Mouse (Mus musculus) ZHBTc4 (cell line): ENCODE data around the gene Pccb.

Experiments used
- DNase-seq: peaks from one replicate; pipeline ENCODE4 v3.0.0-alpha.2; 2011; ENCODE audit warnings: low read depth, low spot score

The Pccb gene

GRCm38 (mm10) chr9:101034448-101035098 lies at the start of gene Pccb:
Gene Pccb (minus strand): TSS chr9:101034898.
- DNase-seq = peak; percentile 99

- no peak for DNase-seq
Measured at GRCm38 (mm10) chr9:101083728-101084127, 49.0 kb upstream of the Pccb start.

GRCm38 (mm10) chr9:101080046-101080685 lies 45.5 kb upstream of the Pccb start:
- peak; percentile 37 for DNase-seq

- DNase-seq = peak; percentile 43
Measured at GRCm38 (mm10) chr9:101078579-101078978, 43.9 kb upstream of the Pccb start.

- DNase-seq = no peak
Measured at GRCm38 (mm10) chr9:101077486-101077885, 42.8 kb upstream of the Pccb start.

- no peak for DNase-seq
Measured at GRCm38 (mm10) chr9:101076095-101076875, 41.6 kb upstream of the Pccb start.

- no peak for DNase-seq
Measured at GRCm38 (mm10) chr9:101075694-101076093, 41.0 kb upstream of the Pccb start.

- no peak for DNase-seq
Measured at GRCm38 (mm10) chr9:101075091-101075581, 40.4 kb upstream of the Pccb start.

GRCm38 (mm10) chr9:101074332-101075021 lies 39.8 kb upstream of the Pccb start:
- peak; percentile 81 for DNase-seq

- DNase-seq = no peak
Measured at GRCm38 (mm10) chr9:101073987-101074331, 39.3 kb upstream of the Pccb start, which contains the start of gene Msl2. Gene Msl2 (plus strand): TSS chr9:101074101.

GRCm38 (mm10) chr9:101073041-101073986 lies 38.6 kb upstream of the Pccb start:
- DNase-seq = peak; percentile 99

GRCm38 (mm10) chr9:101072506-101072905 lies 37.8 kb upstream of the Pccb start:
- no peak for DNase-seq

- DNase-seq = peak; percentile 76
Measured at GRCm38 (mm10) chr9:101069781-101070180, 35.1 kb upstream of the Pccb start.

- no peak for DNase-seq
Measured at GRCm38 (mm10) chr9:101065076-101065602, 30.4 kb upstream of the Pccb start.

GRCm38 (mm10) chr9:101062253-101062780 lies 27.6 kb upstream of the Pccb start:
- no peak for DNase-seq

- peak; percentile 79 for DNase-seq
Measured at GRCm38 (mm10) chr9:101061035-101061434, 26.3 kb upstream of the Pccb start.

- no peak for DNase-seq
Measured at GRCm38 (mm10) chr9:101057156-101057555, 22.5 kb upstream of the Pccb start.

GRCm38 (mm10) chr9:101053279-101053678 lies 18.6 kb upstream of the Pccb start:
- no peak for DNase-seq

- no peak for DNase-seq
Measured at GRCm38 (mm10) chr9:101052691-101053090, 18.0 kb upstream of the Pccb start.

GRCm38 (mm10) chr9:101052007-101052406 lies 17.3 kb upstream of the Pccb start:
- no peak for DNase-seq
